ENCODE assay signal across 9 mouse cellular contexts in the genomic region with DNA sequence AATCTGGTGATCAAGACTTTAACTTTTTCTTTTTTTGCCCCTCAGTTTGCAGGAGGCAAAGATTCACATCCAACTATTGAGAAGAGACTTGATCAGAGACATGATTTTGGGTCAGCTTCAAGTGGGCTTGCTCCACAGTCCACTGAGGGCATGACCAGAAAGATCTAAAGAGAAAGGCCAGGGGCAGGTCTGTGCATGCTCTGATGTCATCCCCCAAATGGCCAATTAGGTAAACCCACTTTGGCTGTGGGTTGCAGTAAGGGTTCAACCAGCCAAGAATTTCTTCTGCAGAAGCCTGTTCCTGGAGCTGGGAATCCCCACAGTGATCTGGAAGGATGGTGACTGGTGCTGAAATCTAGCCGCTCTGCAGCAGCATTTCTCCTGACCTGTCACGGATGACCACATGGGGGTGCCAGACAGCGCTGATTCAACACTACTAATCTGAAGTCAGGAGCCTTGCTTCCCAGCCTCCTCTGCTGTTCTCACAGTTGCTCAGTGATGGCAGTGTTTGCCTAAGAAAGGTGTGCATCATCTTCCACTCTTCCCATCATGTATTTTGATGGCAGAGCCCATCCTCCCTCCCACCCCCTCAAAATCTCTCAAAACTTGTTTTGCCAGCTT. TPM values are rescaled to one million over a fixed set of nuclear protein-coding genes. Genes with fewer than 3 reads are reported as not detected.
DNase-seq lines count a peak whose midpoint lies in the region; ATAC-seq and TF ChIP-seq lines count a peak whose summit lies in the region.
"Had no signal": no experiment of that assay in that cellular context is flagged by ENCODE, and none has a peak within 500 bp of the region (broad histone marks: within the 10 kb centered on the region; RNA-seq: fewer than 3 reads in every experiment).

No protein-coding gene starts in this region.

- H3K9ac ChIP-seq in forebrain, postnatal 0 days: no peak overlapping the region
- no peak overlapping the region for H3K9ac ChIP-seq in hindbrain, embryonic 12.5 days
- H3K9ac ChIP-seq: liver, embryonic 15.5 days had no signal

- H3K4me3 ChIP-seq in forebrain, postnatal 0 days (ENCODE audit: low read depth, low read length): no peak overlapping the region
- H3K4me3 ChIP-seq in hindbrain, embryonic 12.5 days: no peak overlapping the region
- H3K4me3 ChIP-seq: liver, embryonic 15.5 days had no signal

- DNase-seq in MEL-GATA-1-ER (ENCODE audit: extremely low read depth, low read depth): peak; percentile 7
- peak; percentile 51 for DNase-seq in cerebellum, adult 11 months
- DNase-seq in forebrain, postnatal 0 days: peak; percentile 37
- peak; percentile 49 to 56 for DNase-seq in layer of hippocampus, postnatal 36 days
- DNase-seq in right cerebral cortex, adult 18-20 months: peak; percentile 56
- DNase-seq in urinary bladder, postnatal 10 days (ENCODE audit: low spot score): peak; percentile 27

- TF ChIP-seq CTCF in forebrain, postnatal 0 days (IDR thresholded peaks at IDR 0.05; ENCODE audit: low read depth): peak; percentile 66

- no peak overlapping the region for H3K27ac ChIP-seq in forebrain, postnatal 0 days (ENCODE audit: low read depth, low read length)
- no peak overlapping the region for H3K27ac ChIP-seq in hindbrain, embryonic 12.5 days
- H3K27ac ChIP-seq: liver, embryonic 15.5 days had no signal

- H3K36me3 ChIP-seq in forebrain, postnatal 0 days (ENCODE audit: insufficient read depth): peaks cover 37% of the 10 kb centered on the region
- peaks cover 37% of the 10 kb centered on the region for H3K36me3 ChIP-seq in hindbrain, embryonic 12.5 days

- no peaks in the 10 kb centered on the region for H3K9me3 ChIP-seq in forebrain, postnatal 0 days (ENCODE audit: low read length)
- H3K9me3 ChIP-seq in hindbrain, embryonic 12.5 days (replicated peaks): no peaks in the 10 kb centered on the region
- H3K9me3 ChIP-seq: liver, embryonic 15.5 days had no signal

- no peak overlapping the region for H3K4me2 ChIP-seq in forebrain, postnatal 0 days (ENCODE audit: low read depth)
- H3K4me2 ChIP-seq in hindbrain, embryonic 12.5 days (replicated peaks): no peak overlapping the region
- H3K4me2 ChIP-seq: liver, embryonic 15.5 days had no signal

- no peaks in the 10 kb centered on the region for H3K4me1 ChIP-seq in forebrain, postnatal 0 days (ENCODE audit: insufficient read depth)
- H3K4me1 ChIP-seq in hindbrain, embryonic 12.5 days: no peaks in the 10 kb centered on the region
- H3K4me1 ChIP-seq: liver, embryonic 15.5 days had no signal

- ATAC-seq in forebrain, postnatal 0 days: peak; percentile 77
- ATAC-seq in hindbrain, embryonic 12.5 days (ENCODE audit: low FRiP score): peak; percentile 73
- peak; percentile 92 for ATAC-seq in megakaryocyte, adult 5-6 weeks (ENCODE audit: poor library complexity, severe bottlenecking)

- no peaks in the 10 kb centered on the region for H3K27me3 ChIP-seq in forebrain, postnatal 0 days (ENCODE audit: insufficient read depth, low read length)
- H3K27me3 ChIP-seq in hindbrain, embryonic 12.5 days: no peaks in the 10 kb centered on the region
- H3K27me3 ChIP-seq: liver, embryonic 15.5 days had no signal

- WGBS in forebrain, postnatal 0 days: 11% methylated on average over 3 of the region's 3 CpGs
- 7% methylated on average over 3 of the region's 3 CpGs for WGBS in hindbrain, embryonic 12.5 days

RNA-seq across cellular contexts. Expression of a gene that starts 39.8 kb away (rescaled TPM):
- total RNA-seq in forebrain, postnatal 0 days (2014; rRNA removed): 27.3 and 28.1 TPM in 2 replicates
- 8.3 and 10.7 TPM in 2 replicates for polyA plus RNA-seq in forebrain, postnatal 0 days (2015; fragmentation: Nextera tagmentation; extraction: Ambion mirVana)
- polyA plus RNA-seq in hindbrain, embryonic 12.5 days (2016; fragmentation: Nextera tagmentation; extraction: Ambion mirVana): 27.7 and 29.0 TPM in 2 replicates
- 10 to 100 TPM; 19.1 to 22.3 TPM for total RNA-seq in layer of hippocampus, postnatal 36 days (2021)
- total RNA-seq in megakaryocyte, adult 5-6 weeks (2015): 28.0 and 28.9 TPM in 2 replicates
- 24.9 and 31.8 TPM in 2 replicates for total RNA-seq in megakaryocyte, adult 5-6 weeks (2017)
